Mouse (Mus musculus) embryonic fibroblast, embryonic 13.5 days (primary cell): Measurements from ENCODE around the gene Fam117a. TPM values are rescaled to one million over a fixed set of nuclear protein-coding genes. Genes with fewer than 3 reads are reported as not detected.

Experiments used
- H3K27ac ChIP-seq: 2 replicates; pipeline ENCODE4 v1.5.1; 2012; ENCODE audit warnings: low read length, control low read depth, inconsistent platforms; ENCODE audit not compliant: insufficient read depth
- H3K4me1 ChIP-seq: 2 replicates; pipeline ENCODE4 v1.6.1; 2011; ENCODE audit warnings: low read length; ENCODE audit not compliant: control insufficient read depth, insufficient read depth
- H3K4me3 ChIP-seq: 2 replicates; pipeline ENCODE4 v1.5.1; 2011; ENCODE audit warnings: mild to moderate bottlenecking, control low read depth, low read length; ENCODE audit not compliant: insufficient read depth
- CTCF ChIP-seq: IDR thresholded peaks from 2 replicates; pipeline ENCODE4 v1.5.1; 2011; ENCODE audit warnings: mild to moderate bottlenecking, control low read depth, low read length, moderate library complexity, borderline replicate concordance; ENCODE audit not compliant: insufficient read depth
- POLR2A ChIP-seq: IDR thresholded peaks from 2 replicates; pipeline ENCODE4 v1.6.1; 2011; ENCODE audit warnings: low read depth, mild to moderate bottlenecking, control low read depth, low read length, moderate library complexity
- polyA plus RNA-seq: library from polyadenylated mRNA; stranded (reverse); fragments of >200 nt; gene quantifications from 2 replicates; pipeline ENCODE4 v1.2.4, GENCODE M21; 2011; ENCODE audit warnings: low read depth; ENCODE audit not compliant: missing spikeins, insufficient read length

Fam117a gene
- polyA plus RNA-seq, 1 experiment, result 7.0 TPM

DNA sequence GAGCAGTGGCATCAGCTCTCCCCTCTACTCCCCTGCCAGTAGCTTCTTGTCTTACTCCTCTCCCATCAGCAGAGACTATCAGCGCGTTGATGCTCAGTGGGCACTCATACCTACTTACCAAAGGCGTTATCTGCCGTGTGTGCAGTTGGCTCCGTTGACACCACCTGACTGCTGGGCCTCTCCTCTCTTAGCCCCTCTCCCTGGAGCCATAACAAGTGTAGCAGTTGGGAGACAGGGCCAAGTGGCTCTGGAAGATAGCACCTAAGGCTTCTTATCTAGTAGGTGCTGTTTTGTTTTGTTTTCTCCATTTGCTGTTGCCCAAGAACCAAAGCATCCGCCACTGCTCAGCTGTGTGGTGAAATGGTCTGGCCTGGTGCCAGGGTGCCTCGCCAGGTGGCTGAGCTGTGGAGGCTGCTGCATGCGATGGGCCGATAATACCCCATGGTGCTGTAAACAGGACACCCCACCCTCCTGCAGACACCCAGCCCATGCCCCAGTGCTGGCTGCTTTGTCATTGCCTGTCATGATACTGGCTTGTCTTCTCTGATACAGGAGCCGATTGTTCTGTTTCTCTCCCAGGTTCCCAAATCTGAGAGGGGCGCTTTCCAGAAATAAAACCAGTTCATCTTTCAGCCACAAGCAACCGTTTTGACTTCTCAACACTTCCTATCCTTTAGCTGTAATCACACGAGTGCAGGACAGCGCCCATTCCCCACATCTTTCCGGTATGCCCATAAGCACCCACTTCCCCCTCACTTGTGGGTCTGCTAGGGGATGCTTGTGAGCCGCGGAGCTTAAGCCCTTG is 19.9 kb downstream of the Fam117a start:
- Histone ChIP-seq H3K4me1 (no peaks in the 10 kb centered on the region), H3K4me3 (no peak overlapping the region), H3K27ac (no peak overlapping the region)
- TF ChIP-seq POLR2A (no peak), CTCF (no peak)

DNA sequence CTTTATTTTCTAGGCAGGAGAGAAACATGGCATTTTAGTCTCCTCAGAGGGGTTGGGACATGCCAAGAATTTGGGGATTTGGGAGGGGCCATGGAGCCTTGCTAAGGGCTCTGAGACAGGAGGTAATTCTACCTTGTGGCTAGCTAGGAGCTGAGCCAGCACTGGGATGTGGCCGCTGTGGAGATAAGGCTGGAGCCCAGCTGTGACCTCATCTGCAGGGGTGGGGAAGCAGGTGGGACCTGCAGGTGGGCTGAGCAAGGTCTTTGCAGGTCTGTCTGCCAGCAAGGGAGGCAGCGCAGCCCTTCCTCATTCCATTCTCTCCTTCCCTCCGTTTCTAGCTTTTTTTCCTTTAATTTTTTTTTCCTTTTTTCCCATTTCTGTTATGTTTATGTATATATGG is 21.4 kb downstream of the Fam117a start:
- no peak overlapping the region for H3K27ac ChIP-seq
- TF ChIP-seq CTCF (no peak), POLR2A (no peak)
- no peak overlapping the region for H3K4me3 ChIP-seq
- no peaks in the 10 kb centered on the region for H3K4me1 ChIP-seq

DNA sequence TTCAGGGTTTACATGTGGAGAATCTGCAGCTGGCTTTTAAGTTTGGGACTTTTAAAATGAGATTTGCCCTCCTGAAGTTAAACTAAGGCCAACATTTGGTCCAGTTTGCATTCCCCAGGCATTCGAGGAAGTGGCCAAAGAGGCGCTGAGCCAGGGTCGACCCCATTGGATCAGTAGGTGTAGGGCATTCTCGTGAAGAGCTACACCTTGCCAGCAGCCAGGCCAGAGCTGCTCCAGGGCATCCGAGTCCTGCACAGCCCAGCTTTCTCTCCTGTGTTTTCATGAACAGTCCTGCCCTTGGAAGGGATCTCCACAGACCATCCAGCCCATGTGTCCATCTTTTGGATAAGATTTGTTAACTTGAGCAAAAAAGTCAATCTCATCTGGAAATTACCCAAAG is 27.6 kb downstream of the Fam117a start:
- H3K27ac ChIP-seq, result no peak overlapping the region
- H3K4me1 ChIP-seq, result no peaks in the 10 kb centered on the region
- no peak overlapping the region for H3K4me3 ChIP-seq
- TF ChIP-seq POLR2A, result no peak
- no peak for TF ChIP-seq CTCF

DNA sequence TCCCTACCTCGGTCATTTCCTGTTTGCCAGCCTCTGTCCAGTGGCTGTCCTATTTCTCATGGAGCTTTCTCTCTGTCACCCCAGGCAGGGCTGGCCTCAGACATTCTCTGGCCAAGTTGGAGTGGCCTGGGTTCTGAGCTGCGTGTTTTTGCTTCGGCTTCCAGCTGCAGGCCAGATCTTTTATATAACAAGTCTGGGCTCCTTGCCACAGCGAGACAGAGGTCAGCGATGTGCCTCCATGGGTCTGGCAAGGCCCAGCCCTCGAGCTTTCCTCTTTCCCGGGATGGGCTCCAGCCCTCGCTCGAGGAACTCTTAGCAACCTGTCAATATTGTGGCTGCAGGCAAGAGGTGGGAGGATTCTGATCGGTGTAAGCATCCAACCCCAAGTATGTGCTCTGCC is 28.8 kb downstream of the Fam117a start:
- no peak for TF ChIP-seq POLR2A
- TF ChIP-seq CTCF, result no peak
- no peak overlapping the region for H3K27ac ChIP-seq

DNA sequence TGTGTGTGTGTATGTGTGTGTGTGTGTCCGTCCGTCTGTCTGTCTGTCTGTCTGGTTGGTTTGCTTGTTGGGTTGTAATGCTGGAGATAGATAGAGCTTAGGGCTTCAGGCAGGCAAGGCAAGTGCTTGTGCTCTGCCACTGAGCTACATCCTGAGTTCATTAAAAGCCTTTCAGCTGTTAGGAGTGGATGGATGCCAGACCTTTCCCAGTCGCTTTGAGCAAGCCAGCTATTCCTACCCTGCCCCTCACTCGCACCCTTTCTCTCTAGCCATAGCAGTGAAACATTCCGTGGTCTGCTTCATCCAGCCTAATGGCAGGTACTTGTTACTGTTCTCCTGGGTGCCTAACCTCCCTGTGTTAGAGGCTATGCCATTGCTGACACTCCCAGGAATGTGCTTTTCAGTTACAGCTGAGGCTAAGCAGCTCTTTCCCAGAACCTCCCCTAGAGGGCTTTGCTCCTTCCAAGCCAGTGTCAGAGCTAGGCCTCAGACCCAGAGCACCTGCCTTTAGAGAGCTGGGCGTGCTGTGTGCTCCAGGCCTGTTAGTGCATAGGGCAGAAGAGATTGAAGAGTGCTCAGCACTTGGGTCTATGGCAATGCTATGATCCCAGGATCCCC is 29.6 kb downstream of the Fam117a start:
- Histone ChIP-seq H3K4me1 (no peaks in the 10 kb centered on the region), H3K27ac (no peak overlapping the region), H3K4me3 (no peak overlapping the region)
- no peak for TF ChIP-seq POLR2A
- TF ChIP-seq CTCF, result no peak

More for the DNA sequence above, 28.8 kb downstream of the Fam117a start:
- H3K4me1 ChIP-seq, result no peaks in the 10 kb centered on the region
- H3K4me3 ChIP-seq, result no peak overlapping the region

DNA sequence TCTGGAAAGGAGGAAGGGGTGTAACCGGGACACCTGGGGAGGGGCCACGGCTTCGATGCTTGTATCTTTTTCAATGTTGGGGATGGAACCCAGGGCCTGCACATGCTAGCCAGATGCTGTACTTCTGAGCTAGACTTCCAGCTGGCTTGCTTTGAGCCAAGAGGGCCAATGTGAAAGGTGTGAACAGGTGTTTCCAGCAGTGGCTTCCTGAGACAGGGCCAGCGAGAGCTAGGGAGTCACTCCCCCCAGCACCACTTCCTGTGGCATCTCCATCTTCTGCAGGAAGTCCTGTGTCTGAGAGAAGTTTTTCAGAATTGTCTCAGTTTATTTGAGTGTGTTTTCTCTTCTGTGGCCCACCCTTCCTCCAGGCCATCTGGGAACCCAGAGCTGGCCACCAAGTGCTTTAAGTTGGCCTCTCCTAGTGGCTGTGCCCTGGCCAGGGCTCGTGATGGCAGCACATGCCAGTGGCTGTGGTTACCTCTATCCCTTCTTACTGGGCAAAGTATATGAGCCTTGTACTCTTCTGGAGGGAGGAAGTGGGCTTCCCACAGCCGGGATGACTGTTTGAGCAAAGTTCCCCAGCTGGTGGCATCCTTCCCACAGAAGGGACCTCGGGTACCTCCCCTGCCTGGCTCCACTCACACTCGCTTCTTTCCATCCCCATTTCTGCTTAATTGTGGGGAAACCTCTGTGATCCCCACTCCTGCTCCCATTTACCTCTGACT is 30.4 kb downstream of the Fam117a start:
- H3K4me1 ChIP-seq, result no peaks in the 10 kb centered on the region
- TF ChIP-seq POLR2A (no peak), CTCF (no peak)
- H3K4me3 ChIP-seq, result no peak overlapping the region
- H3K27ac ChIP-seq, result no peak overlapping the region

DNA sequence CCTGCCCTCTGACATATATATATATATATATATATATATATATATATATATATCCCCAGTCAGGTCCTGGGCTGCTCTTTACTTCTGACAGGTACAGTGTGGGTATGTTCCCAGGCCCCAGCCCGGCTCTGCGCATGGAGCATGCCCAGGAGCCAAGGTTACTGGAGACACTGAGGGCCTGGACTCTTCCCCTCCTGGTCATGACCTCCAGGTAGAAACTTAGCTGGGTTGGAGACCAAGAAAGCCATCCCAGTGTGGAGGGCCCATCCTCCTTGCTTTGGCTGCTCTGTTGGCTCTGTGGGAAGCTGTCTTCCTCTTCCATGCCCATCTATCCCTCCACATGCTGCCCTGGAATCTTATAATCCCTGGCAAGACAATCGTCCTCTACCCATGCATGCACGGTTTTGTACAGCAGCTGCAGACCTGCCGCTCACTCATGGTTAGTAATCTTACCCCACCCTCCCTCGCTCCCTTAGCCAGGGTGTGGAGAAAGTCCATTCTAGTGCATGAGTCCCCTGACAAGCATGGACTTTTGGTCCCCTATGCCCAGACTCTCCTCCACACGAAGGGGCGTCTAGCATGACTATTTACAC is 31.5 kb downstream of the Fam117a start:
- TF ChIP-seq CTCF, result no peak
- no peak for TF ChIP-seq POLR2A

DNA sequence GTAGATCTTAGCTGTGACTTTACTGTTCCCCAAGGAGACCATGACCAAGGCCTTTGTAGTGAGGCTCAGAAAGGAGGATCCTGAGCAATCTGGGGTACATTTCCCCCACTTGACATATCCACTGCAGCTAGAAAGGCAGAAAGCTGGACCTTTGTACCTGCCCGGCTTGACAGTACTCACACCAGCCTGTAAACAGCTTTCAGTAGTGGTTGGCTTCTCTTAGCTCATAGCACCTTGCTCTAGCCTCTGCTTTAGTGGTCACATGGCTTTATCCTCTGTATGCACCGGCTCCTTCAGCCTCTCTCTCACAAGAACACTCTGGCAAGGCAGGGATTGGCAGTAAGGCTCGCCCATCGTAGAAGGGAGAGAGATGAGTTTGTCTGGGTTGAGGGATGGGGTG is 32.1 kb downstream of the Fam117a start:
- no peak overlapping the region for H3K27ac ChIP-seq
- H3K4me3 ChIP-seq, result no peak overlapping the region
- TF ChIP-seq POLR2A (no peak), CTCF (no peak)
- no peaks in the 10 kb centered on the region for H3K4me1 ChIP-seq

More for the DNA sequence above, 31.5 kb downstream of the Fam117a start:
- H3K4me1 ChIP-seq, result no peaks in the 10 kb centered on the region
- H3K27ac ChIP-seq, result no peak overlapping the region
- H3K4me3 ChIP-seq, result no peak overlapping the region

DNA sequence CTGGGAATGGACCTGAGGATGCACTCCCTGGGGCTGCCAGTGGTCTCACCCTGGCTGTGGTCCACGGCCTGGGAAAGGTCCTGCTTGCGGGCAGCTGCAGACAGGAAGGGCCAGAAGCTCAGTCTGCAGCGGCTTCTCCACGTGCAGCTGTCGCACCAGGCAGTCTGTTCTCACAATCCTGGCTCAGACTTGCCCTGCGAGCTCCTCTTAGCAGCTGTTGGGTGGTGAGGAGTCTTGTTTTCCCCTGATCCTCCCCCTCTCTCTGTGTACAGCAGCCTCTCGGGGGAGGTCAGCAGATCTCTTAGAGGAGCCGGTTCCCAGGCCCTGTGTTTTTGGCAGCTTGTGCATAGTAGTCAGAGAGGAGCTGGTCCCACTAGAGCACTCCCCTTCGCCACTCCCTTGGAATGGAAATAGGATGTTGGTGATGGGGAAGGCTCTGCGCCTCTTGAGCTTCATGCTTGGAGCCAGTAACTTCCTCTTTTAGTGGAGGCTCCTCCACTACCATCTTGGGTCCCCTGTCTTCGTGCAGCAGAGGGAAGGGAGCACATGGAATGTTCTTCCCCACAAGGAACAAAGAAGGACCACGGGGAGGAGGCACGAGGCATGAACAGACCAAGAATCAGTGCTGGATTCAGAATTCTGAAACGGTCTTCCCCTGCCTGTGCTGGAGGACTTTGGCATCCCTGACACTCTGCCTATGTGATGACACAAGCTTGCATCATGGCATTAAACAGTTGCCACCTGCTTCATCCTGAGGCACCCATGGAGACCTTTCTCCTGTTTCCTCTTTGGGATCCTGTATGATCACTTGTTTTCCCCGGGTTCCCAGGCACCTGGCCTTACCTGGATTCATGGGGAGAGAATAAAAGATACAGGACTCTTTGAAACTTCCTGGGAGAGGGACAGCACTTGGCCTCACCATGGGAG is 33.4 kb downstream of the Fam117a start:
- Histone ChIP-seq H3K4me3 (no peak overlapping the region), H3K27ac (no peak overlapping the region), H3K4me1 (no peaks in the 10 kb centered on the region)
- no peak for TF ChIP-seq CTCF
